Mouse (Mus musculus) brain, embryonic 14.5 days (tissue): ENCODE results near the gene Zfp462.

Source experiments
- CTCF ChIP-seq: fragments of 200-500 bp; IDR thresholded peaks from 2 replicates; pipeline ENCODE4 v1.5.1; 2012; ENCODE audit warnings: inconsistent platforms, mild to moderate bottlenecking, moderate library complexity, borderline replicate concordance; ENCODE audit not compliant: insufficient read depth, insufficient read length; ENCODE audit errors: extremely low read depth
- POLR2A ChIP-seq: fragments of 200-500 bp; IDR thresholded peaks from 2 replicates; pipeline ENCODE4 v1.6.1; 2012; ENCODE audit warnings: mild to moderate bottlenecking, inconsistent platforms, borderline replicate concordance; ENCODE audit not compliant: poor library complexity, insufficient read depth, insufficient read length, severe bottlenecking; ENCODE audit errors: extremely low read depth

- TF ChIP-seq POLR2A = no peak
- TF ChIP-seq CTCF = no peak
These were observed 9.6 kb downstream of the Zfp462 start for GRCm38 (mm10) chr4:54954455-54954854.
